Mouse (Mus musculus) C3H10T1/2 (cell line): Measurements from ENCODE around the gene Lrrn3. TPM values are rescaled to one million over a fixed set of nuclear protein-coding genes. Genes with fewer than 3 reads are reported as not detected.

Experiments
- polyA plus RNA-seq, 2 experiments: library from polyadenylated mRNA; unstranded; fragments of >200 nt; fragmentation: generic; extraction: Trizol; gene quantifications; one replicate each; pipeline ENCODE4 v1.2.1; 2012; ENCODE audit warnings: missing spikeins in 2 of 2

Lrrn3 gene
- polyA plus RNA-seq = 1 to 10 TPM in 1 of 2 experiments, under 1 TPM in 1; 0.01 to 4.1 TPM

DNA sequence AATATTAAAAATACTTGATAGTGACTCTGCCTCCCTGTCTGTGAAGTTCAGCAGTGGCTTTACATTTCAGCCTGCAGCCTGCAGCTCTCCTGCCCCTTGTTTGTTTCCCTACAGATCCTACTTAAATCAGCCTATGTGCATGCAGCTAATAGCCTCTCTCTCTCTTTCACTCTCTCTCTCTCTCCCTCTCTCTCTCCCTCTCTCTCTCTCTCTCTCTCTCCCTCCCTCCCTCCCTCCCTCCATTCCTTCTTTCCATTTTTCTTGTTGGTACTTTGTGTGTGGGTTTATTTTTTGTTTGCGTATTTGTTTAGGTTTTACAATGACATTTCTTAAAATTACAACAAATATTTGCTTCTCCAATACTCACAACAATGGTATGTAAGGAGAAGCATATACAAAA is at the start of gene Lrrn3:
Gene Lrrn3 (minus strand): TSS at position 101 of the 400 bp plus-strand sequence.

